Mouse (Mus musculus) heart, postnatal 10 days (tissue): Measurements from ENCODE around the gene Boc. TPM values are rescaled to one million over a fixed set of nuclear protein-coding genes. Genes with fewer than 3 reads are reported as not detected.

Experiments
- DNase-seq, 2 experiments: peaks; one replicate each; pipeline ENCODE4 v3.0.0; 2021
- intact Hi-C: fragments of 180-260 bp; cut with DNase I; formaldehyde crosslinking; loops from one replicate; pipeline ENCODE4 v1.15.1; 2025
- total RNA-seq, 2 experiments: library from RNA; stranded (reverse); gene quantifications; 2 replicates each; pipeline ENCODE4 v1.2.3; 2021

The Boc gene
- total RNA-seq, 2 experiments from 2014 or later, result 9.0 to 9.4 TPM

GRCm38 (mm10) chr16:44496971-44497464 is 61.7 kb downstream of the Boc start:
- intact Hi-C loops, result no loop called here
- DNase-seq, result no peak

GRCm38 (mm10) chr16:44494441-44495108 is 64.1 kb downstream of the Boc start:
- intact Hi-C loops, result loop anchor here (5.0 kb wide), 1 partner anchor 53 kb away; no protein-coding TSS in a partner anchor

GRCm38 (mm10) chr16:44493868-44494267 is 64.8 kb downstream of the Boc start:
- peak; percentile 51 to 68 for DNase-seq
- intact Hi-C loops, result loop anchor here (5.0 kb wide), 1 partner anchor 53 kb away; no protein-coding TSS in a partner anchor

More at GRCm38 (mm10) chr16:44494441-44495108, 64.1 kb downstream of the Boc start:
- DNase-seq, result no peak

DNA sequence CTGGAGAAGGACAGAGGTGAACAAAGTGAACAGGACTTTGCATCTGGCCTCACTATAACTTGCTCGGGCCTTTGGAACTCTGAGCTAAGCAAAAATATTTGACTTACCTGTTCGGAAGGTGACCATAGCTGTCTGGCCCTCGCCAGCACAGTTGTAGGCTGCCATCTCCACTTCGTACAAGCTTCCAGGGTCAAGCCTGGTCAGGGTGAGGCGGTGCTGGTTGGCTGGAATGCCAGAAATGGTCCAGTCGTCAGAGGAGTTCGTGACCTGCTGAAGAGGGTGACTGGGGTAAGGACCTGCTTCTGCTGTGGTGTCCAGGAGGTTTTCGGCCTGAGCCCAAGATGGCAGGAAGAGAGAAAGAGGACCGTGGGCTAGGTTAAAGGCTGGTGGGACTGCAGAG is 66.0 kb downstream of the Boc start:
- no peak for DNase-seq
- intact Hi-C loops, result loop anchor here (5.0 kb wide), 1 partner anchor 55 kb away; no protein-coding TSS in a partner anchor

GRCm38 (mm10) chr16:44492151-44492550 is 66.5 kb downstream of the Boc start:
- DNase-seq, result no peak
- intact Hi-C loops, result loop anchor here (5.0 kb wide), 1 partner anchor 55 kb away; no protein-coding TSS in a partner anchor

DNA sequence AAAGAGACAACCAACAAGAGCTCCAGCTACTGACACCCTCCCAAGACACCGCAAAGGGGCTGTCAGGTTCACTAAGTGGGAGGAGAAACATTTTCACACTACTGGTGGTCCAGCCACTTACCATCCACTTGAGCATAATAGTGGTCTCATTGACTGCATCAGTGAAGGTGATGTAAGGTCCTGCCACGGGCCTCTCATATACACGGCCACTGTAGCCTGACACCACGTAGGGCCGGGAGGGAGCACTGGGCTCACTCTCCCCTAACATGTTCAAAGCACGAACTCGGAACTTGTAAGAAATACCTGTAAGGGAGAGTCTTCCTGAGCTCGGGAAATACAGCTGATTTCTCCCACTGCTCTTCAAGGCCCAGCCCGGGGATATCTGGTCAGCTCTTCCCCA is 67.6 kb downstream of the Boc start:
- DNase-seq, result no peak
- intact Hi-C loops, result loop anchor here (5.0 kb wide), 1 partner anchor 56 kb away; no protein-coding TSS in a partner anchor

- intact Hi-C loops, result loop anchor here (10.0 kb wide), 1 partner anchor 228 kb away; no protein-coding TSS in a partner anchor
- no peak for DNase-seq
Observed at GRCm38 (mm10) chr16:44487194-44487593, 71.5 kb downstream of the Boc start.

DNA sequence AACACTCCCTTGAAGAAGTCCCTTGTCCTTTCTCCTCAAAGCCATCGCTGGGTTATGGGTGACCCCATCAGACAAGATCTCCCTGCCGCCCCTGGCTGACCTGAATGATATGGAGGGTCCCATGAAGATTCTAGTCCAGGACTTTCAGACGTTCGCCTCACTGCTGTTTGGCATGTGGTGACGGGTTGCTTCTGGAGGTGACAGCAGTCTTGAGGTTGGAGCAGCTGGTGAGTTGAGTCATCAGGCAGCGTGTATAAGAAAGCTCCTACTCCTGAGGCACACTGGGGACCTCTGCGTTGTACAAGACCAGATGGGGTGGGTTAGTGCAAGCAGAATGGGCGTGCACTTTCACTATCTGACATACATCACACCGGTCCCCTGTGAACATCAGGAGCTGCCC is 72.1 kb downstream of the Boc start:
- intact Hi-C loops, result loop anchor here (10.0 kb wide), 1 partner anchor 228 kb away; no protein-coding TSS in a partner anchor
- DNase-seq, result no peak

DNA sequence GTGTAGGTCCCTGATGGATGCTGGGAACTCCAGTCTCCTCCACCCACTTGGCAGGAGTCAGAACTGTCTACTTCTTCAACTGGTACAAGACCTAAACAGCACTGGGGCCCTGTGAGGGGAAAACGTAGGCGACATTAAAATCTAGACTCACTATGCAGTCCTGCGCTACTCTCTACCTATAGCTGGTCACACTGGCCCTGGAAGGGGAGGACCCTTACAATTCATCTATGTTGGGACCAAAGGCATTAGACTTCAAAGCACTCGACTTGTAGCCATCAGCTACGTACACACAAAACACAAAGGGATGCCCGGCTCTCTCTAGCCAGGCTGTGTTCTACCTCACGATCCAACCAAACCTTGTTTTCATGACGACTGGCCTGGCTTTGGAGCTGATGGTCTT is 73.0 kb downstream of the Boc start:
- intact Hi-C loops, result loop anchor here (10.0 kb wide), 1 partner anchor 229 kb away; no protein-coding TSS in a partner anchor
- no peak for DNase-seq

GRCm38 (mm10) chr16:44484831-44485230 is 73.9 kb downstream of the Boc start:
- no peak for DNase-seq
- intact Hi-C loops, result loop anchor here (1.0 to 10.0 kb wide), 4 partner anchors 72 to 602 kb away; partner anchors contain the start of gene Boc

DNA sequence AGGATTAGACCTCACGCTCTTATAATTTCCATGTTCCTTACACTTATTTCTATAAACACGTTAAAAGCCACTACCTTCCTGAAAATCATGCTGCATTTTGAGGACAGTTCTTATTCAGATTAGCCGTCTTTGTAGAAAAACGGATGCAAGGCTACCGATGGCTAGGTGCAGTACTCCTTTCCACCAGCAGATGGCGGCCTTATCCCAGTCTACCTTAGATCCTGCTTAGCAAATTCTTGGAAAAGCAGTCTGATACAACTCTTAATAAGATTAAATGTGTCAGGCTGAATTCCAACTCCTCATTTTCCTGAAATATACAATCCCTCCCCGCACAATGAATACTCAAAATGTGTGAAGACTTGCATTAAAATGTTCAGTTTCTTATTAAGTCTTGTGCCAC is 74.6 kb downstream of the Boc start:
- DNase-seq, result peak; percentile 82 to 89
- intact Hi-C loops, result loop anchor here (1.0 to 10.0 kb wide), 4 partner anchors 73 to 603 kb away; partner anchors contain the start of gene Boc

DNA sequence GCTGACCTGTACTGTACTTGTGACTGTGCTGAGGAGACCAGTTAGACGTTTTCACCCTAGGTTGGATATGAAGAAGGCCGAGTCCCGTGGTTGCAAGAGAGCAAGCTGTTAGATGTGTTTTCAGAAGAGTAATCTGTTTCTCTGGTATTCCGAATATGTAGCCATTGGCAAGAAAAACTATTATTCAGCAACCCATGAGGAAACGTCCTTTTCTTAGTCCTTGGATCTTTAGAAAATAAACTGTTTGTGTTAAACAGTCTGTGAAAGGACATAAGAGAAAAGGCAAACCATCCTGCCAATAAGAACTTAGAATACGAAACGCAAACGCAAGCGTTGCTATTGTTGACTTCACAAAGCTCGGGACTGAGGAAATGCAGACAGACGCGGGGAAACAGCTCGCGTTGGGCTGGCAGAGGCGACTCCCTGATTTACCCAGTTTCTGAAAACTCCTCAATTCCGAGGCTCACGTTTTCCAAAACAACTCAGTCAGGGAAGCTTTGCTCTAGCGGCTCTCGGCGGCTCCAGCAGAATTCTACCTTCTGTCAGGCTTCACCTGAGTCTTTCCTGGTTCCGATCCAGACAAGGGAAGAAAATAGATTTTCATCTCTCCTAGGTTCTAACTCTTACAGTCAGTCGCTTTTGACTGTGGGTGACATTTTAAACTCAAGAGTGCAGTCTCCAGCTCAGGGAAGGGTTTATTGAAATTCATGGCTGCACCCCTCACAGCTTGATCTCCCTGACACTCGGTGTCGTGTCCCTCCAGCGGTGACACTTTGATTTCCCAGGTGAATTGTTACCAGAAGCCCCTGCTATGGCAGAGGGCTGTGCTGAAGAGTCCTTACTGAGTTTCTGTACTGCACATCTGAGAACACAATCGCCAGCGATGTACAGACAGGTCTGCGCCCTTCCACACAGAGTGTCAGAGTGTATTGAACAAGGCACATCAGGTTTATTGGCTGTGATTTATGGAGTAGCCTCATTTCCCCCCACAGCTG is 76.8 kb downstream of the Boc start:
- DNase-seq, result no peak
- intact Hi-C loops, result loop anchor here (5.0 to 10.0 kb wide), 3 partner anchors 75 to 605 kb away; partner anchors contain the start of gene Boc

DNA sequence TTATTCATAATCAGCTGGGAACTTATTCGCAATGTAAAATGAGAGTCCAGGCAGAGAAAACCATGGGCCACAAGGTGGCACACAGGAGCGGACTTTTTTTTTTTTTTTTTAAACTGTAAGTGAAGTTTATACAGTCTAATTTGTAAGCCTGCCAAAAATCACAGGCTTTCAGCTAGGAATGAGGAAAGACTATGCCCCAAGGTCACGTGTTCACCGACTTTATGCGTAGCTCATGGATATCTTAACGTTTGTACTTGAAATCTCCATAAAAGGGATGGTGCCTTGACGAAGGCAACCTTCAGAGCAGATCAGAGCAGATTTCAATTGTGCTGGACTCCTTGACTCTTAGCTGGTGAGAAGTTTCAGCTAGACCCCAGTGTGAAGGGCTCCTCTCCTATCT is 78.1 kb downstream of the Boc start:
- intact Hi-C loops, result loop anchor here (5.0 to 10.0 kb wide), 3 partner anchors 77 to 607 kb away; partner anchors contain the start of gene Boc
- DNase-seq, result no peak

GRCm38 (mm10) chr16:44479852-44480251 is 78.8 kb downstream of the Boc start:
- intact Hi-C loops, result loop anchor here (5.0 to 10.0 kb wide), 3 partner anchors 77 to 607 kb away; partner anchors contain the start of gene Boc
- no peak for DNase-seq

DNA sequence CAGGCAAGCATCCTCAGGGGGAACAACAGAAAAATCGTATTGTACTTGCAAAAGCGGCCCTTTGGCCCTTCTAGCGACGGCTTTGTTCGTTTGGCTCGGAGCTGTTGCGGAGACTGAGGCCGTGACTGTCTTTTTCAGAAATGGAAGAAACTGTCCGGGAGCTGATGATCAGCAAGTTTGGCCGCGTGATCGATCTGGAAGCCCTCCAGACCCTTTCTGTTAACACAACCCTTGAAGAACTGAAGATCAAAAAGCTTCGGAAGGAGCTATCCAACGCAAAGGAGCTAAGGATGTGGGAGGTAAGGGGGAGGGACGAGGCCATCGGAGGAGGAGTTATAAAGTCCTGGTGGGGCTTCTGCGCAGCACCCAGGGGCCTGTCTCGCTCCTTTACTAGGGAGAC is 79.9 kb downstream of the Boc start:
- no peak for DNase-seq
- intact Hi-C loops, result no loop called here

GRCm38 (mm10) chr16:44475682-44476375 is 82.9 kb downstream of the Boc start:
- intact Hi-C loops, result no loop called here
- no peak for DNase-seq

- intact Hi-C loops, result no loop called here
- DNase-seq, result no peak
Observed at GRCm38 (mm10) chr16:44475281-44475680, 83.4 kb downstream of the Boc start.

DNA sequence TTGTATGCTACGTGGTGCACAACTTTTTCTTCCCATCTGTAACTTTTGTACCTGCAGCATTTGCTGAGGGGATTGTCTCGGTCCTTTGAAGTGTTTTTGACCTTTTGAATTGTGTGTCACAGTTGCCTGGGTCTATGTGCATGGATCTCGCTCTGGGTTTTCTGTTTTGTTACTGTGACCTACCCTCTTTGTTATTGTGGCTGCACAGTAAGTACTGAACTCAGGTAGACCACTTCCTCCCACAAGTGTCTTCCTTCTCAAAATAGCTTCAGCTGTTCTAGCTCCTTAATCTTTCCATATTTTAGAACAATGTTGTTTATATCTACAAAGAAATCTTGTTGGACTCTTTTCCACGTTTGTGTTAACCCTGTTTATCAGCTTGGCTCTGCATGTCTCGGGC is 97.8 kb downstream of the Boc start:
- no peak for DNase-seq
- intact Hi-C loops, result no loop called here

- no peak for DNase-seq
- intact Hi-C loops, result no loop called here
Observed at GRCm38 (mm10) chr16:44458826-44459225, 99.9 kb downstream of the Boc start.

DNA sequence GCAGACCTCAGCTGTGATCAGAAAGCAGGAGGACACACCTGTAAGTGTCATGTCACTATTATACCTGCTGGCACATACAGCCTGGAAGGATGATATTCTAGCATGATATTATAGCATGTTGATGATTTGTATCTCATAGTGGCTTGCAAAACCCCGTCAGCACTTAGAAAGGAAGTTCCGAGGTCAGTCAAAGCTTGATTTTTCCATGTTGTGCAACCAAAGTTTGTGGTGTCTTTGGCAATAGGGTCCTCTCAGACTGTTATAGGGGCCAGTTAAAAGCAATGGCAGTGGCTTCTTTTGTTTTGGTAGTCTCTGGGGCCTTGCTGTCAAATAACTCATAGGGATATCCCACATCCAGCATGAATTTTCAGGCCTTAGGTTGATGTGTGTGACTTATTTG is 100.8 kb downstream of the Boc start:
- intact Hi-C loops, result no loop called here
- no peak for DNase-seq
